8 mouse cellular contexts compared by ENCODE assay signal in genomic region chr11:86581250-86581753, GRCm38 (mm10). TPM values are rescaled to one million over a fixed set of nuclear protein-coding genes. Genes with fewer than 3 reads are reported as not detected.
A peak's percentile ranks its signal among the peaks of the same experiment; 100 is the strongest.
DNase-seq lines count a peak whose midpoint lies in the region; ATAC-seq and TF ChIP-seq lines count a peak whose summit lies in the region.

No protein-coding gene starts in this region.

- H3K4me3 ChIP-seq in liver, embryonic 14.5 days (ENCODE audit: insufficient read depth in 1 of 2, low read depth in 2 of 2, low read length in 2 of 2) = peak overlapping the region; percentile 54 to 63
- H3K4me3 ChIP-seq in midbrain, embryonic 16.5 days (ENCODE audit: low read depth, low read length) = no peak overlapping the region

- DNase-seq in adrenal gland, postnatal 10 days = peak; percentile 38
- DNase-seq in adrenal gland, adult 18-20 months (ENCODE audit: low spot score in 2 of 2) = no peak
- peak; percentile 46 for DNase-seq in embryo, embryonic 11 days
- peak; percentile 59 to 72 for DNase-seq in heart, postnatal 36 days
- DNase-seq in liver, embryonic 14.5 days (ENCODE audit: low read depth in 3 of 3, low spot score in 3 of 3) = peak; percentile 56 to 73 (median 60)
- peak; percentile 43 to 68 for DNase-seq in spleen, postnatal 4 days (ENCODE audit: low spot score in 2 of 2)
- DNase-seq in frontal cortex, postnatal 36 days (ENCODE audit: low spot score in 2 of 2) = no peak

- peaks cover 25 to 63% of the 10 kb centered on the region in 2 experiments for H3K4me1 ChIP-seq in liver, embryonic 14.5 days (replicated peaks; ENCODE audit: control insufficient read depth in 2 of 2, insufficient read depth in 2 of 2, low read length in 1 of 2)
- no peaks in the 10 kb centered on the region for H3K4me1 ChIP-seq in midbrain, embryonic 16.5 days (ENCODE audit: control insufficient read depth, insufficient read depth, low read length)

- intact Hi-C loops in heart, postnatal 36 days (cut with DNase I) = no loop called here

- peak overlapping the region; percentile 75 for H3K4me2 ChIP-seq in liver, embryonic 14.5 days (ENCODE audit: low read depth)
- no peak overlapping the region for H3K4me2 ChIP-seq in midbrain, embryonic 16.5 days (ENCODE audit: low read length)

- peak; percentile 67 for ATAC-seq in liver, embryonic 14.5 days (ENCODE audit: insufficient read depth)
- no peak for ATAC-seq in midbrain, embryonic 16.5 days

- peak overlapping the region; percentile 71 for H3K9ac ChIP-seq in liver, embryonic 14.5 days (replicated peaks)
- H3K9ac ChIP-seq in midbrain, embryonic 16.5 days (ENCODE audit: low read depth, low read length) = no peak overlapping the region

- WGBS in liver, embryonic 14.5 days (ENCODE audit: insufficient replicate concordance) = 3% methylated on average over 11 of the region's 11 CpGs
- WGBS in midbrain, embryonic 16.5 days = 64% methylated on average over 11 of the region's 11 CpGs

- no peaks in the 10 kb centered on the region for H3K9me3 ChIP-seq in liver, embryonic 14.5 days (ENCODE audit: control insufficient read depth, low read length)
- H3K9me3 ChIP-seq in midbrain, embryonic 16.5 days (replicated peaks; ENCODE audit: control insufficient read depth, low read length, poor library complexity, severe bottlenecking) = no peaks in the 10 kb centered on the region

- no peak for TF ChIP-seq EP300 in liver, embryonic 14.5 days (IDR thresholded peaks at IDR 0.05; ENCODE audit: low read depth)

- TF ChIP-seq CTCF in liver, embryonic 14.5 days (IDR thresholded peaks at IDR 0.05; ENCODE audit: low read depth) = no peak

- no peaks in the 10 kb centered on the region for H3K27me3 ChIP-seq in liver, embryonic 14.5 days (ENCODE audit: control insufficient read depth, insufficient read depth, low read length)
- no peaks in the 10 kb centered on the region for H3K27me3 ChIP-seq in midbrain, embryonic 16.5 days (ENCODE audit: control insufficient read depth, insufficient read depth, low read depth, low read length)

- peak overlapping the region; percentile 63 for H3K27ac ChIP-seq in liver, embryonic 14.5 days
- no peak overlapping the region for H3K27ac ChIP-seq in midbrain, embryonic 16.5 days (ENCODE audit: low read length)

- peaks cover 4% of the 10 kb centered on the region; the same call in 1 of the 2 replicates for H3K36me3 ChIP-seq in liver, embryonic 14.5 days (replicated peaks; ENCODE audit: control insufficient read depth, insufficient read depth, low read depth)
- H3K36me3 ChIP-seq in midbrain, embryonic 16.5 days (ENCODE audit: control insufficient read depth, insufficient read depth, low read length) = no peaks in the 10 kb centered on the region

RNA-seq across cellular contexts. Expression of gene Tubd1, which starts 36.5 kb away (rescaled TPM):
- 1 to 10 TPM; 7.5 to 8.2 TPM for total RNA-seq in adrenal gland, postnatal 10 days (2021)
- total RNA-seq in adrenal gland, adult 18-20 months (2021) = 1 to 10 TPM; 6.2 to 7.7 TPM
- 1 to 10 TPM; 6.2 to 6.7 TPM for total RNA-seq in heart, postnatal 36 days (2021)
- polyA plus RNA-seq in liver, embryonic 14.5 days (2012; rRNA removed) = 4.3 and 5.6 TPM in 2 replicates
- 10.3 and 11.0 TPM in 2 replicates for polyA plus RNA-seq in liver, embryonic 14.5 days (2014; fragmentation: Nextera tagmentation; extraction: Ambion mirVana)
- 6.4 and 7.8 TPM in 2 replicates for polyA plus RNA-seq in midbrain, embryonic 16.5 days (2015; fragmentation: Nextera tagmentation; extraction: Ambion mirVana)

RNA-seq across cellular contexts. Expression of gene Rps6kb1, which starts 36.7 kb away (rescaled TPM):
- total RNA-seq in adrenal gland, postnatal 10 days (2021) = 10 to 100 TPM; 33.3 to 37.8 TPM
- total RNA-seq in adrenal gland, adult 18-20 months (2021) = 10 to 100 TPM; 31.9 to 43.7 TPM
- total RNA-seq in heart, postnatal 36 days (2021) = 10 to 100 TPM; 19.3 to 23.2 TPM
- 5.8 and 8.4 TPM in 2 replicates for polyA plus RNA-seq in liver, embryonic 14.5 days (2012; rRNA removed)
- polyA plus RNA-seq in liver, embryonic 14.5 days (2014; fragmentation: Nextera tagmentation; extraction: Ambion mirVana) = 17.2 and 20.8 TPM in 2 replicates
- polyA plus RNA-seq in midbrain, embryonic 16.5 days (2015; fragmentation: Nextera tagmentation; extraction: Ambion mirVana) = 53.2 and 53.3 TPM in 2 replicates

Comparison
In these comparisons a context has a peak if more than half of its experiments do, and no peak if none do; other contexts are left out.
1. DNase-seq: peak in adrenal gland, postnatal 10 days (single experiment), embryo, embryonic 11 days (single experiment), heart, postnatal 36 days (2 of 2), liver, embryonic 14.5 days (3 of 3) and spleen, postnatal 4 days (2 of 2); none in adrenal gland, adult 18-20 months (0 of 2) and frontal cortex, postnatal 36 days (0 of 2).